Mouse (Mus musculus) left cerebral cortex, adult 18-20 months (tissue): Measurements from ENCODE around the gene Fgf3. TPM values are rescaled to one million over a fixed set of nuclear protein-coding genes. Genes with fewer than 3 reads are reported as not detected.
"Not testable (repeated sequence)": the region's sequence is repeated elsewhere in the genome, so short reads cannot be mapped to it uniquely, and the experiment has no call there.

Experiments used
- DNase-seq, 2 experiments: peaks; one replicate each; pipeline ENCODE4 v3.0.0; 2021 to 2022; ENCODE audit warnings: low spot score in 2 of 2, mixed read lengths in 1 of 2
- total RNA-seq, 2 experiments: library from RNA; stranded (reverse); gene quantifications; 2 replicates each; pipeline ENCODE4 v1.2.3; 2021

The Fgf3 gene
- total RNA-seq, 2 experiments from 2014 or later, result 0.61 to 1.1 TPM

- no peak for DNase-seq
Measured at GRCm38 (mm10) chr7:144857826-144858342, 20.0 kb downstream of the Fgf3 start.

GRCm38 (mm10) chr7:144858702-144859101 is 20.8 kb downstream of the Fgf3 start:
- DNase-seq, result no peak

GRCm38 (mm10) chr7:144861056-144861768 is 23.3 kb downstream of the Fgf3 start:
- no peak for DNase-seq

GRCm38 (mm10) chr7:144861769-144862070 is 23.8 kb downstream of the Fgf3 start:
- no peak for DNase-seq

- DNase-seq, result no peak
Measured at GRCm38 (mm10) chr7:144862126-144862525, 24.2 kb downstream of the Fgf3 start.

GRCm38 (mm10) chr7:144862712-144863111 is 24.8 kb downstream of the Fgf3 start:
- no peak for DNase-seq

GRCm38 (mm10) chr7:144863196-144863595 is 25.3 kb downstream of the Fgf3 start:
- DNase-seq, result no peak

GRCm38 (mm10) chr7:144864160-144864670 is 26.3 kb downstream of the Fgf3 start:
- DNase-seq, result no peak

GRCm38 (mm10) chr7:144867161-144867560 is 29.3 kb downstream of the Fgf3 start:
- no peak for DNase-seq

- DNase-seq, result no peak
Measured at GRCm38 (mm10) chr7:144867602-144868001, 29.7 kb downstream of the Fgf3 start.

GRCm38 (mm10) chr7:144872420-144872819 is 34.5 kb downstream of the Fgf3 start:
- DNase-seq, result no peak

GRCm38 (mm10) chr7:144873160-144873559 is 35.3 kb downstream of the Fgf3 start:
- no peak for DNase-seq

GRCm38 (mm10) chr7:144874226-144874625 is 36.3 kb downstream of the Fgf3 start:
- DNase-seq, result no peak

- DNase-seq, result no peak
Measured at GRCm38 (mm10) chr7:144878401-144878800, 40.5 kb downstream of the Fgf3 start.

GRCm38 (mm10) chr7:144883106-144883505 is 45.2 kb downstream of the Fgf3 start:
- no peak for DNase-seq

GRCm38 (mm10) chr7:144887672-144888071 is 49.8 kb downstream of the Fgf3 start:
- DNase-seq, result no peak

- DNase-seq, result no peak
Measured at GRCm38 (mm10) chr7:144888564-144889299, 50.8 kb downstream of the Fgf3 start.

- not testable (repeated sequence) for DNase-seq
Measured at GRCm38 (mm10) chr7:144890661-144891060, 52.8 kb downstream of the Fgf3 start.

- DNase-seq, result no peak
Measured at GRCm38 (mm10) chr7:144891863-144892262, 54.0 kb downstream of the Fgf3 start.

GRCm38 (mm10) chr7:144892322-144892721 is 54.4 kb downstream of the Fgf3 start:
- no peak for DNase-seq
